Comparison of ENCODE assay signal across 8 mouse cellular contexts in genomic region chr17:50292661-50293171, GRCm38 (mm10). TPM values are rescaled to one million over a fixed set of nuclear protein-coding genes. Genes with fewer than 3 reads are reported as not detected.
DNase-seq lines count a peak whose midpoint lies in the region; ATAC-seq and TF ChIP-seq lines count a peak whose summit lies in the region.

No protein-coding gene starts in this region.

- H3K4me2 ChIP-seq in hindbrain, embryonic 14.5 days (replicated peaks), result peak overlapping the region; percentile 54
- peak overlapping the region; percentile 64 for H3K4me2 ChIP-seq in lung, postnatal 0 days (replicated peaks; ENCODE audit: low read depth, low read length)

- H3K4me1 ChIP-seq in hindbrain, embryonic 14.5 days (replicated peaks; ENCODE audit: control insufficient read depth, insufficient read depth, low read length), result no peaks in the 10 kb centered on the region
- H3K4me1 ChIP-seq in lung, postnatal 0 days (ENCODE audit: insufficient read depth, low read depth, low read length), result no peaks in the 10 kb centered on the region
- no peaks in the 10 kb centered on the region for H3K4me1 ChIP-seq in thymus, adult 2 months (replicated peaks; ENCODE audit: control insufficient read depth, insufficient read depth, low read length)

- H3K36me3 ChIP-seq in hindbrain, embryonic 14.5 days (replicated peaks; ENCODE audit: control insufficient read depth, insufficient read depth), result no peaks in the 10 kb centered on the region
- no peaks in the 10 kb centered on the region for H3K36me3 ChIP-seq in lung, postnatal 0 days (ENCODE audit: insufficient read depth, low read length)
- no peaks in the 10 kb centered on the region for H3K36me3 ChIP-seq in thymus, adult 2 months (ENCODE audit: control insufficient read depth, insufficient read depth, low read length)

- DNase-seq in ZHBTc4 (ENCODE audit: low read depth, low spot score), result peak; percentile 96
- DNase-seq in cerebellum, postnatal 4 days (ENCODE audit: low spot score in 2 of 2), result peak; percentile 84 to 92
- DNase-seq in frontal cortex, postnatal 36 days (ENCODE audit: low spot score in 2 of 2), result peak; percentile 69 to 77
- DNase-seq in hindbrain, embryonic 14.5 days (ENCODE audit: low spot score), result peak; percentile 87
- peak; percentile 73 to 80 for DNase-seq in layer of hippocampus, postnatal 14 days (ENCODE audit: low spot score in 2 of 2)
- peak; percentile 94 for DNase-seq in lung, postnatal 0 days (ENCODE audit: low spot score)
- peak; percentile 78 for DNase-seq in ovary, postnatal 10 days (ENCODE audit: low spot score)
- peak; percentile 87 for DNase-seq in thymus, adult 2 months

- ATAC-seq in hindbrain, embryonic 14.5 days (ENCODE audit: low FRiP score), result peak; percentile 94
- ATAC-seq in lung, postnatal 0 days, result peak; percentile 97

- peak overlapping the region; percentile 37 for H3K4me3 ChIP-seq in hindbrain, embryonic 14.5 days (replicated peaks; ENCODE audit: low read length)
- H3K4me3 ChIP-seq in lung, postnatal 0 days (ENCODE audit: low read depth, low read length), result peak overlapping the region; percentile 37
- peak overlapping the region; percentile 49 for H3K4me3 ChIP-seq in thymus, adult 2 months (ENCODE audit: control insufficient read depth, insufficient read depth, low read length)

- TF ChIP-seq EP300 in lung, postnatal 0 days (IDR thresholded peaks at IDR 0.05), result no peak

- peaks cover 13% of the 10 kb centered on the region for H3K9me3 ChIP-seq in hindbrain, embryonic 14.5 days (ENCODE audit: control insufficient read depth, low read length)
- H3K9me3 ChIP-seq in lung, postnatal 0 days (ENCODE audit: low read length), result peaks cover 6% of the 10 kb centered on the region; the same call in 1 of the 2 replicates

- peak overlapping the region; percentile 62 for H3K9ac ChIP-seq in hindbrain, embryonic 14.5 days
- peak overlapping the region; percentile 48; the same call in 1 of the 2 replicates for H3K9ac ChIP-seq in lung, postnatal 0 days (replicated peaks; ENCODE audit: low read depth)

- no peaks in the 10 kb centered on the region for H3K27me3 ChIP-seq in hindbrain, embryonic 14.5 days (ENCODE audit: control insufficient read depth, insufficient read depth, low read length)
- no peaks in the 10 kb centered on the region for H3K27me3 ChIP-seq in lung, postnatal 0 days (replicated peaks; ENCODE audit: insufficient read depth, low read length)
- H3K27me3 ChIP-seq in thymus, adult 2 months (ENCODE audit: control insufficient read depth, insufficient read depth, low read length), result no peaks in the 10 kb centered on the region

- 0 out of 2 replicates have a peak, but pooled peaks have one; percentile 31 for TF ChIP-seq POLR2A in thymus, adult 2 months (IDR thresholded peaks at IDR 0.05; ENCODE audit: control insufficient read depth, extremely low read depth, insufficient read depth, low read length, poor library complexity)

- WGBS in hindbrain, embryonic 14.5 days, result 5% methylated on average over 45 of the region's 57 CpGs
- 7% methylated on average over 38 of the region's 57 CpGs for WGBS in lung, postnatal 0 days
- 5% methylated on average over 56 of the region's 57 CpGs for WGBS in thymus, adult 2 months

- H3K27ac ChIP-seq in hindbrain, embryonic 14.5 days, result peak overlapping the region; percentile 48
- H3K27ac ChIP-seq in lung, postnatal 0 days (ENCODE audit: low read length), result peak overlapping the region; percentile 72; the same call in 1 of the 2 replicates
- no peak overlapping the region for H3K27ac ChIP-seq in thymus, adult 2 months (ENCODE audit: control insufficient read depth, insufficient read depth, low read length)

- TF ChIP-seq CTCF in lung, postnatal 0 days (IDR thresholded peaks at IDR 0.05), result peak; percentile 60
- TF ChIP-seq CTCF in thymus, adult 2 months (IDR thresholded peaks at IDR 0.05; ENCODE audit: borderline replicate concordance, control insufficient read depth, extremely low read depth, insufficient read depth, low read length, poor library complexity), result peak; percentile 95

RNA-seq across cellular contexts. Expression of gene Dazl, which starts 0.7 kb away (rescaled TPM):
- 0.32 and 0.33 TPM in 2 replicates for polyA plus RNA-seq in hindbrain, embryonic 14.5 days (2014; fragmentation: Nextera tagmentation; extraction: Ambion mirVana)
- 1 to 10 TPM; 1.8 to 2.6 TPM for total RNA-seq in layer of hippocampus, postnatal 14 days (2021)
- 0.11 TPM in 1 of 2 replicates, not detected in the other for polyA plus RNA-seq in lung, postnatal 0 days (2015; fragmentation: Nextera tagmentation; extraction: Ambion mirVana)
- polyA plus RNA-seq in thymus, adult 2 months (2012; rRNA removed), result 0.05 and 0.06 TPM in 2 replicates
